Mouse (Mus musculus) embryo, embryonic 11 days (tissue): Measurements from ENCODE around the gene Rps29.
A peak's percentile ranks its signal among the peaks of the same experiment; 100 is the strongest.

ENCODE experiments used
- DNase-seq: peaks from one replicate; pipeline ENCODE4 v3.0.0-alpha.2; 2015

The Rps29 gene

DNA sequence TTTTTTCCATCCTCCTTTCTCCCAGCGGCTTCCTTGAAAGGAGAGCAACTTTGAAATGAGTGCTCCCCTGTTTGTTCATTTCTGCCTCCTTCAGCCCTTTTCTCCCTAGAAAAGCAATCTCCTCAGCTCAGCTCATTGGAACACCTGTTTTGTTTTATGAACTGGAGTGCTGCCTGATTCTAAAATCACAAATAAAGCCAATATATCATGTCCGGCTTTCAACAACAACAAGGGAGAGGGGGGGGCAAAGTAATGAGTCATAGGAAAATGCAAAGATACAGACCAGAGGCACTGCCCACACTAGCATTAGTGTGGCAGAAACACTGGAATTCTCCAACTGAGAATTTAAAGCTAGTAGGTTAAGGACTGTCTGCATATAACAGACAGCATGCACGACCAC lies 31.4 kb downstream of the Rps29 start:
- no peak for DNase-seq

DNA sequence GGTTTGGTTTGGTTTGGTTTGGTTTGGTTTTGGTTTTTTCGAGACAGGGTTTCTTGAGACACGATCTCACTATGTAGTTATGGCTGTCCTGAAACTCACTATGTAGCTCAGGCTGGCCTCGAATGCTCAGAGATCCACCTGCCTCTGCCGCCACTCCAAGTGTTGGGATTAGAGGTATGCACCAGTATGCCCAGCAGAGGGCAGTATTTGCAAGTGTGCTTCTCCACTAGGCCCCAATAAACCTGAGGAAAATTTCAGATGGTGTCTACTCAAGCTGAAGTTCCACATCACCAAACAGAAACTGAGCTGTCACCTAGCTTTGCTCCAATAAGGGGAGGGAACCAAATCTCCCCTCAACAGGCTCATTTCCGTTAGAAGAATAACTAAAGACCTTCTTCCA lies 31.8 kb downstream of the Rps29 start:
- DNase-seq = peak; percentile 33

DNA sequence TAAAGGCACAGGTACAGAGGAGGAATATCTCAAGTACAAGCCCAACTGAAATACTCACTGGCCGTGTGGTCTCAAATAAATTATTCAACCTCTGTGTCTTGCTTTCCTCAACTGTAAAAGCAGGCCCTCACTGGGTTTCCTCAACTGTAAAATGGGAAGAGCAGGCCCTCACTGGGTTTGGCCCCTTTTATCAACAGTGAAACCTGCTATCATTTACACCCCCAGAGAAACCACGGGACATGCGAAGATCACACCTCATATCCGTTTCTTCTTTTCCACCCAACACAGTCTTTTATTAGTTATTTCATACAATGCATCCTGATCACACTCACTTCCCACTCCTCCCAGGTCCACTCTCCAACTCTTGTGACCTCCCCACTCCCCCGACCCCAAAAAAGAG lies 33.9 kb downstream of the Rps29 start:
- no peak for DNase-seq

DNA sequence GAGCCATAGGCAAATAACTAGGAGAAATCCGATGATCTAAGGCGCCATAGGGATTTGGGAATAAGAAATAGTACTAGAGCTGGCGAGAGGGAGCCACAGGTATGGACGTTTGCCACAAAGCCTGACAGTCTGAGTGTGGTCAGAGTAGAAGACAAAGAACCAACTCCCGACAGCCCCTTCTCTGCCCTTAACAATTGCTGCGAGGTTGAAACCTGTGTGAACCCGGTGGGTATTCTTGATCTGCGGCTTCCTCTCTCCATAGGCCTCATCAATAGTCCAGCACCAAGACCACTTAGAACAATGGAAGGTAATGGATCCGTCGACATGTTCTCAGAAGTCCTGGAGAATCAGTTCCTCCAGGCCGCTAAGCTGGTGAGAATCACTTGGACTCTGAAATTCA lies 36.2 kb downstream of the Rps29 start:
- no peak for DNase-seq

DNA sequence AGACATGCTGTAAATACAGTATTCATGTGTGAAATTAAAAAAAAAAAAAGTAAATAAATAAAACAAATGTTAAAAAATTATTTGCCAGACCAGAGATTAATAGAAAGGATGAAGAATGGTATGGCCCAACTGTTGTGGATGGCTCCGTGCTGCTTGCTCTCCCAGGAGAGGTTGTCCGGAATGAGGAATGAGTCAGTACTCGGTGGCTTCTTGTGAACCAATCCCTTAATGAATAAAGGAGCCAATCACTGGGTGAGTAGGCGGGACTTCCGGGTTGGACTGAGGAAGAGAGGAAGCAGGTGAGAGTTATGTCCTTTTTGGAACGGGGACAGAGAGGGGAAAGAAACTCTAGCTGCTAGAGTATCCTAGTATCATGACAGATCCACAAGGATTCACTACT lies 39.1 kb downstream of the Rps29 start:
- no peak for DNase-seq
